Mouse (Mus musculus): Measurements from ENCODE around the gene Herc3.
"Not testable (repeated sequence)": the region's sequence is repeated elsewhere in the genome, so short reads cannot be mapped to it uniquely, and the experiment has no call there.

The Herc3 gene

DNA sequence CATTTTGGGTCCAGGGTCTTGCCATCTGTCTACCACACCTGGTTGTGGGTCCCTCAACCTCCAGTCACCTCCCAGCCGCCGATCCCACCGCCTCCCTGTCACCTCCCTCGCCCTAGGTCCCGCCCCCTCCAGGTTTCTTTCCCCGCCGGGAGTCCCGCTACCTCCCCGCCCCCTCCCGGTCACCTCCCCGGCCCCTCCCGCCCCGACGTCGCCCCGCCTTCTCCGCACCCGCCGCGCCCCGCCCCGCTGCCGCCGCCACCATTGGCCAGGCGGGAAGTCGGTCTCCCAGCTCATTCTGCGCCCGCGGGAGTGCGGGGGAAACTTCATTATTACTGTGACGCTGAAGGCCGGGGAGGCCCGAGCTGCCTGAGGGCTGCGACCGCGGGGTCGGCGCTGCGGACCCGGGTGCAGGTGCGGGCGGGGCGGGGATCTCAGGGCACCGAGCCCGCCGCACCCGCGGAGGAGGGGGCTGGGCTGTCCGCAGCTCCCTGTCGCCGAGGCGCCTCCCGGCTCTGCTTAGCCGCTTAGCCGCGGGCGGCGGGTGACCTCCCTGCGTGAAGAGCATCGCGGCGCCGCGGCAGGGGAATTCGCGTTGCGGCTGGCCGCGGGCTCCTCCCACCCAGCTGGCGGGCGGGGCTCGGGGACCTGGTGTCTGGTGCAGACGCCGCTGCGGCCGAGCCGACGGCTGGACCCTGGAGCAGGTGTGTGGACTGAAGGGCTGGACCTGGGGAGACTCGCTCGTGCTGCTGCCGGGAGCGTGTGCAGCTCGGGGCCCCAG, at the start of gene Herc3:
Gene Herc3, plus strand, starts transcription at position 234 of the 778 bp plus-strand sequence.
- DNase-seq: peak; percentile 70

DNA sequence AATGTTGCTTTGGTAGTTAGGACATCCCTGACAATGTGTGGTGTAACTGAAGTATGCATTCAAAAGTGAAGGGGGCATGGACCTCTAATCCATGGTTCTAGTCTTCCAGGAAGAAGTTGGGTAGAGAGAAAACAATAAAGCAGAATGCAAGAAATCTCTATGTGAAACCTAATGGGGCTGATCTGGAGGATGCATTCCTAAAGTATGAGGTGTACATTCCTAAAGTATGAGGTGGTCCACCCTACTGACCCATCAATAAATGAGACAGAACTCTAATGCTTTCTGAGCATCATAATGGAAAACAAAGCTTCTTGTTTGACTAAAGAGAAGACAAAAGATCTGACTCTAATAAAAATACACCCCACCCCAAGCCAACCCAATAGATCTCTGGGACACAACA, 29.9 kb upstream of the Herc3 start:
- no peak for DNase-seq

DNA sequence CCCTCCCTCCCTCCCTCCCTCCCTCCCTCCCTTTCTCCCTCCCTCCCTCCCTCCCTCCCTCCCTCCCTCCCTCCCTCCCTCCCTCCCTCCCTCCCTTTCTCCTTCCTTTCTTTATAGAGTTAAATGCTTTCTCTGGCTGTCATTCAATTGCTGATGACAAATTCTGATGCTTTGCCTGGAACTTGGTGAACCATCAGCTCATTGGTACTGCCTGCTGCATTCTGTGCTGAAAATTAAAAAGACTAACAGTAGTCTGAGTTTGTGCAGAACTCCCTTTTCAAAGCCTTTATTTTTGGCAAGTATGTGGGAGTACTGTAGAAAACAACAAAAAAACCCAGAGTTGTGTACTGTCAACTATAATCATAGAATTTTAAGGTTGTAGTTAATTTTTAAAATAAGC, 16.9 kb upstream of the Herc3 start:
- no peak for DNase-seq

DNA sequence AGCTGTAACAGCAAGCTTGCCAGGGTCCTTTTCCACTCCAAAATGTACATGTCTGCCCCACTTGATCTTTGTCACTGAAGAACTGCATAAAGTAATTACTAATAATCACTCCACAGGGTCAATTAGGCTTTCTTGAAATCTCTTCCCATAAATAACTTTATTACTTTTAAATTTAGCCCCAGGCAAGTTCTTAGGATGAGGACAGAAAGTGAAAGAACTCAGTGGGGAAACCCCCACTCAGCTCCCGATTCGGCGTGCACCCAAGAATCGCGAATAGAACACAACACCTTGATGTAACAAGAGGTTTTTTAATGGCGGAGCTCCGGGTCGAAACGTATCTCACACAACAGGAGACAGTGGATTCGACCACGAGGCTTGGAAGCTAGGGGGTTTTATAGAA, 14.2 kb upstream of the Herc3 start:
- not testable (repeated sequence) for DNase-seq

DNA sequence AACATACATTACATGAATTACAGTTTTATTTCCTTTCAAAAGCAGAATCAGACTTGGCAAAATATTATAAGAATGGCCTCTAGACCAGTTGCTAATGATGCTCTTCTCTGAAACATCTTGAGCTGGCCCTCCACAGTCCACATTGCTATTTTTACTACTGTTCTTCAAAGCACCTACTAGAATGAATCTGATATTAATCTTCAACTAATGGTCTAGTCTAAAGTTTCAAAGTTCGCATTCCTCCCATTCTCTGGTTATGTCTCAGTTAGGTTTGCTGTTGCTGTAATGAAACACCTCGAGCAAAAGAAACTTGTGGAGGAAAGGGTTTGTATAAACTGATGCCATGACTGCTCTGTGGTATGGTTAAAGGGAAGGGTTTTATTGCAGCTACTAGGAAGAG, 5.6 kb upstream of the Herc3 start:
- DNase-seq: no peak

DNA sequence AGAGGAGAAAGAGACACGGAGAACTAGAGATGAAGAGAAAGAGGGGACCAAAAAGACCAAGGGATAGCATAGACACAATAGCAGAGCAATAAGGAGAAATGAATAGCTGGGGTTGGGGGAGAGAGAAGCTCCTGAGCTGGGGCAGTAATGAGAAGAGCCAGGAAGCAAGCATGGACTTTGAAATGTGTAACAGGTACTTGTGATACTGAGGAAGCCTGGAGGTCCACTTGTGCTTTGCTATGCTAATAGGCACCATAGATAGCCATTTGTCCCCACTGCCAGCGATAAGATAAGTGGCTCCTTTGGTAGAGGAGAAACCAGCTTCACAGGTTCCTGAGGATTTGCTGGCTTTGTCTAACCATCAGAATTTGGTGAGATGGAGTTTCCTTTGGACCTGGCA, 5.2 kb upstream of the Herc3 start:
- DNase-seq: no peak

DNA sequence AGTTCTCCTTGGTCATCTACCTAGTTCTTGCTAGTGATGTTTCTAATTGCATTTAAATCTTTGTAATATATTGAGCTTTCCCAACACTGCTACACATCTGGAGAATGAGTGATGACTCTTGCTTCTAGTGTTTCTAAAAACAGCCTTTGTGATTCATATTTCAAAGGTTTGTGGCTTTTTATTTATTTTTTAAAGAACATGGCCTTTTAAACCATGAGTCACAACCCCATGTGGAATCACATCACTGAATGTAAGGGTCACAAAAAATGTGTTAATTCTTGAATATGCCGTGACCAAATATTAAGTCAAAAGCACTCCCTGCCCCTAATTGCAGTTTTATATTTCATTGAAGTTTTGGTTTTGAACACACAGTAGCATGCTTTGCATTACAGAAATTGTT, 2.7 kb upstream of the Herc3 start:
- DNase-seq: no peak

DNA sequence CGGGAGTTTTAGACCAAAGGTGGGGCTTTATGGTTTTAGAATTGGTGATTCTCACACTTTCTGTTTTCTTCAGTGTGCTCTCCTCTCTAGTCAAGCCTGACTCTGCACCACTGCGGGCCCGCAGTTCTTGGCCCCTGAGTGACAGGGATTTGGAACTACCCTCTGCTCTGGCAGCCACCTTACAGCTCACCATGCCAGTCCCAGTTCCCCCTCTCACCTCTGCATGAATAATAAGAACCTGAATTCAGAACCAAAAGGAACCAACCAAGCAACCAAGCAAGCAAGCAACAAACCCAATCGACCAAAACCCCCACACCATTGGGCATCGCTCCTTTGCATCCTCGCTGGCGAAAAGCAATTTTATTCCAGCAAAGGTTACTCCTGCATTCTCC, 429 bp upstream of the Herc3 start:
- no peak for DNase-seq

DNA sequence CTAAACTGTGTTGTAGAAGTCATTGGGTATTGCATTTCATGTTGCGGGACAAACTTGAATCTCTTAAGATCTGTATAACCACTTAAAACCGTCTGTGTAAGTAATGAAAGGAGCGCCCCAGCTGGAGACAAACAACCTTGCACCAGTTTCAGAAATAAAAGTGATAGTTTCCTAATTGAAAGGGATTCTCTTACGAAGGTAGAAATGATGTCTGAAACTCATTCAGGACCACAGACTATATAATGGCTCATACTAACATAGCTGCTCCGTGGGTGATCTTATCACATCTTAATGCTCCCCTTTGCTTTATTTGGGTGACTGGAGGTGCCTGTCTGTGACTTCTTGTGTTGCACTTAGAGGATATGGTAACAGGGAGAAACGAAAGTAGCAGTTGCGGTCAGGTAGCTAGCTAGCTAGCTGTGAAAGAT, 1.3 kb downstream of the Herc3 start:
- peak; percentile 17 for DNase-seq

DNA sequence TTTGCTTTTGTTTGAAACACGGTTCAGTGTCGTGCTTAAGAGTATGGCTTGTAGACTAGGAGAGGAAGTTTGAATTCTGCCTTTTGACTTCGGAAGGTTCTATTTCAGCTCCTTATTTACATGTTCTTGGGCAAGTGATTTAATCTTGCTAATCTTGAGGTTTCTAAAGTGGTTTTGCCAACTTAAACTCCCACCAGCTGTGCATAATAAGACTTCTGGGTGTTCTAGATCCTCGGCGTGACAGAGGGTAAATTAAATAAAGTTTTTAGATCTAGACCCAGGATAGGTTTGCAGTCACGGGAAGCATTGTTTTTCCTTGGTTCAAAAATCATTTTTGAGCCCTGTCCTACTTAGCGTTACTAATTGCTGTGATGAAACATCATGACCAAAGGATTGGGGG, 3.2 kb downstream of the Herc3 start:
- DNase-seq: no peak

DNA sequence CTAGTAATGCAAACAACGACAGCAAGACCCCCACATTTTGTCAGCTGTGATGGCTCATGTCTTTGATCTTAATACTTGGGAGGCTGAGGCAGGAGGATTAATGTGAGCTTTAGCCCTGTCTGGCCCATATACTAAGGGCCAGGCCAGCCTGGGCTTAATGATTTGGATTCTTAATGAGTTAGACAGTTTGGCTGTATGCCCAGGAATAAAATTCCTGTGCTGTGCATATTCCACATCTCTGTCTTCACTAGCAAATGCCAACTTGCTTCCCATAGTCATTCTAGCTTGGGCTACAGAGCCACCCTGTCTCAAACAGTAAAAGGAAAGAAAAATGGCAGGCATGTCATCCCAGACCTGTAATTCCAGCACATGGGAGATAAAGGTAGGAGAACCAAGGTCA, 4.3 kb downstream of the Herc3 start:
- no peak for DNase-seq

DNA sequence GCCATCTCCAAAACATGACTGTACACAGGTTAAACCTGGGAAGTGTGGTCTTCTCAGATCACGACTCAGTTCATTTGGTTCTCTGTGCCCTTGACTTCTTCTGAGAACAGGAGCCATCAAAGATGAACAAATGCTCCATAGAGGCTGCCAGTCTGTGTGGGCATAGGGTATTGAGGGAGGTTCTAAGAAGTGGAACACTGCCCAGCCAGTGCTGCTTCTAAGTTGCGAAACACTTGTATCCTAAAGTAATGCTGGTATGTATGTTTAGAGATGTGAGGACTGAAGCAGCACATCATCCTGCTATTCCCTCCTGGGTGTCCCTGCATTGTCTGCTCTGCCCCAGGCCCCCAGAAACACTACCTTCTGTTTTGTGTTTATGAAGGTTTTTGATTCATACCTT, 5.2 kb downstream of the Herc3 start:
- no peak for DNase-seq

DNA sequence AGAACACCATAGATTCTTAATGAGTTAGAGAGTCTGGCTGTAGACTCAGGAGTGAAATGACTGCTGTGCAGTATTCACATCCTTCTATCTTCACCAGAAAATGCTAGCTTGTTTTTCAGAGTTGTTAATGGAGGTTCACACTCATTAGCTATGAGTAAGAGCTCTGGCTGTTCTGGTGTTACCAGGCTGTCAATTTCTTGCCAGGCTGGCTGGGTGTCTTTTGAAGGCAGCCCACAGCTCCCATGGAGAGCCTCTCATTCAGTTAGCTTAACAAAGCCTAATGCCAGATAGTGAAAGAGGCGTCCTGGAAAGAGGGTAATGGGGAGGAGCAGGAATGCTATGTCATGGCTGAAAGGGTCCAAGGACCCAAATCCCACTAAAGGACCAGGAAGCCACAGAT, 6.7 kb downstream of the Herc3 start:
- no peak for DNase-seq

DNA sequence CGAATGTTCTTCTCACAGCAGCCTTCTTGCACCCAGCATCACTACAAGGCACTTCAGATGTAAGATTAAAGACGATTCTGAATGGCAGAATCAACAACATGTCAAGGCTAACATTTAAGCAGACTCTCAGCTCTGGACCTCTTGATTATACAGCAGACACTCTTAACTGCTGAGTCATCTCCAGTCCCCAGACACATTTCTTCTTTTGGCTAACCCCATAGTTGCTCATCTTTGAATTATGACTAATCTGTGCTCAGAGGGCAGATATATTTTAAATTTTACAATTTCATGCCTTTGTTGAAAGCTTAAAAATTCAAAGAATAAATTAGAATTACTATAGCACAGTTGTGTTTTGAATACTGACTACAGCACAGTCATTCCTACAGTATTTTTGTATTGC, 9.9 kb downstream of the Herc3 start:
- DNase-seq: no peak

DNA sequence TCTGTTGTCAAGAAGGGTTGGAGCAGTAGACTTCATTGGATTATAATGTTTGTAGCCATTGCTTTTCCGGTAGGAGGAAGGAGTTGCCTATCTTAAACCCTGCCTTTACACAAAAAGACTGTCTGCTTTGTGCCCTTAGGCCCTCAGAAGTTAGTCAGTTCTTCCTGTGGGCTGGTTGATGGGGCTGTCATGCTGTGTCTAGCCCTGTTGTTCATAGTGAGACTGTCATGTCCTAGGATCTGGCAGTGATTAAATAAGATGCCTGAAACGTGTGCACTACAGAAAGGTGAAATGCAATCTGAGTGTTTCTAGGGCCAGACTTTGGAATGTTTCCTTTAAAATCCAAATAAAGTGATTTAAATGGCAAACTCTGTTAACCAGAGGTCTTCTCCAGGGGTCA, 10.9 kb downstream of the Herc3 start:
- DNase-seq: no peak

DNA sequence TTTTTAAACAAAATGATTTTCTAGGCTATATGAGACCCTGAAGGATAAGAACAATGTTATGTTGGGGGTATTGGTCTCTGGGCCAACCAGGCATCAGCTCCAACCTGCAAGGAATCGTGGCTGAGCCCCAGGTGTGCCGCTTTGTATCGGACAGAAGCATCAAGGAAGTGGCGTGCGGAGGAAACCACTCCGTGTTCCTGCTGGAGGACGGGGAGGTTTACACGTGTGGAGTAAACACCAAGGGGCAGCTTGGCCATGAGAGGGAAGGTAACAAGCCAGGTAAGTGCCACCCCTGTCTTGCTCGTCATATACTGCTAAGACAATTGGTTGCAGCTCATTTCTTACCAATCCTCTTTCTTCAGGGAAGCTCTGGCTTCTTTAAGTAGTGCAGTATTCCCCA, 12.3 kb downstream of the Herc3 start:
- peak; percentile 30 for DNase-seq

DNA sequence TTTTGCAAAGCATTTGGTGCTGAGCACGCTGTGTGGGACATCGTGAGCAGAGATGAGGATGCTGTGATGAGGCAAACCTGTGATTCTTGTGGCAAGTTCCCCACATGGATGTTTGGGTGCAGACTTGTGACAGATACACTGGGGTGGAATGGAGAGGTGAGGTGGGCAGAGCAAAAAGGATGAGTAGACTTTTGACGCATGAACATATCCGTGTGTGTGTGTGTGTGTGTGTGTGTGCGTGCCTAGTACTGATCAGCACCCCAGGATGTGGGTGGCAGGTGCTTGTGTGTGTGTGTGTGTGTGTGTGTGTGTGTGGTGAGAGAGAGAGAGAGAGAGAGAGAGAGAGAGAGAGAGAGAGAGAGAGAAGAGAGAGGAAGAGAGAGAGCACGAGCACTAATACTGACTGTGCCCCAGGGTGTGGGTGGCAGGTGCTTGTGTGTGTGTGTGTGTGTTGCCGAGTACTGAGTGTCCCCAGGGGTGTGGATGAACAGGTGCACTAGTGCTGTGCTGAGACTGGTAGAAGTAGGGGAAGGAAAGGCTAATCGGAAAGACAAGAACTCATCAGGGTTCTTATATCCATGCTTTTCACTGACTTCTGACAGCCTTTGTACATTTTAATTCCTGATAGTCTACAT, 13.0 kb downstream of the Herc3 start:
- peak; percentile 48 for DNase-seq

DNA sequence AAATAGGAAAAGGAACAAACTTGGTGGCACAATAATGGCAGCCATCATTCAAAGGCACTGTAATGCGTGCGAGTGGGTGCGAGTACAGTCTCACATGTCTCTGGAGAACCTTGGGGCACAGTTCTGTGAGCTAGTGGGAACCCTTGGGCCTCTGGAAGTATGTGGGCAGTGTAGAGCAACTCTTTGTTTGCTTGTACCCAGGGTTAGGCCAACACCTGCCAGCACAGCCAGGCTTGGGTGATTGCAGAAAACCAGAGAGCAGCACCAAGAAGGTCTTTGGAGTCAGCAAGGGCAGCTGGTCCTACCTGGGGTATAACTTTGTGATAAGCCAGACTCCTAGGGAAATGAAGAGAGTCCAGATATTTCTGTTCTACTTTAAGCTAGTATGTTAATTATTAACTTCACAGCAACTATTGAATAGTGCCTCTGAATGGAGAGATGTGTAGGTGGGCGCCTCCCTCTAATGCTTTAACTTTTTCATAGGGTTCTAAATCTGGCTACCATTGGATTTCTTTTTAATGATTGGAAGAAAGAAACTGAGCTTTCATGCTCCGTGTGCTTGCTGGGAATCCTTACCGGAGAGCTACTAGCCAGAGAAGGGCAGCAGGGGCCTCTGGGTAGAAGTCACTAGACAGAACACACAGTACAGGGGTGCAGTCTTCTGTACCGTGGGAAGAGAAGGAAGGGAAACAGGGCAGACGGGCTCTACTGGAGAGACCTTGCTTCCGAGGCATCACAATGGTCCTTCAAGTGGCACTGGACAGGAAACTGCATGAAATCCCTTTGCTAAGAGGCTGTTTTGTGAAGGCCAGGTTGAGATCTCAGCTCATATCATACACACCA, 15.8 kb downstream of the Herc3 start:
- no peak for DNase-seq

DNA sequence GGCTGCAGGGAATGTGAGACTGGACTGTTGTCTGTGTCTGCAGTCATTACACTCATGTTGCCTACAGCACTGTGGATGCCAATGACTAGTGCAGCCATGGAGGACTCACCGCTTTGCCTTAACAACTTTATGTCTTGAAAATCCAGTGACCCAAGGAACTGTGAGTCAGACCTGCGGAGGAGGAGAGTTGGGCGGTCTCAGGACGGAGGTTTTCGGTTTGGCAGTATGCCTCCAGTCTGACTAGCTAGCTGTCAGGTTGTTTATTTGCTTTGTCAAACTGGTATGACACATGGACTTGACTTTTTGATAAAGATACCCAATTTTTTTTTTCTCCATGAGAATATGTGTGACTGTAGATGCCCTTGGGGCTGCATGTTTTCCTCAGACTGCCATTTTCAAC, 16.6 kb downstream of the Herc3 start:
- no peak for DNase-seq

DNA sequence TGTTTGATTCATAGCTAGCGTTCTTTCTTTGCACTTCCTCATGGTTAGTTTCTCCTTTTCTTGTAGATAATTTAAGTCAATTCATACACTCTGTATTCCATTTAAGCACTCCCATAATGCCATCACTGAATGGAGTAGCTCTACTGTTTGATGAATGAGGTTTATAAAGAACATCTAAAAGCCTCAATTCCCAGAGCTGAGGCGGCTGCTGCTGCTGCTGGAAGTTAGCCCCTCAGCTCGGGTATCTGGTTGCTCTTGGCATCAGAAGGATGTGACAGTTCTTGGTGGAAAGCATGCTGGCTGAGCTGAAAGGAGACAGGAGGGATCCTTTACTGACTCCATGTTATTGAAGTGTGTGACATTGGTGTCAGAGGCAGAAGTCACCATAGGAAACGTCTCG, 18.1 kb downstream of the Herc3 start:
- no peak for DNase-seq

DNA sequence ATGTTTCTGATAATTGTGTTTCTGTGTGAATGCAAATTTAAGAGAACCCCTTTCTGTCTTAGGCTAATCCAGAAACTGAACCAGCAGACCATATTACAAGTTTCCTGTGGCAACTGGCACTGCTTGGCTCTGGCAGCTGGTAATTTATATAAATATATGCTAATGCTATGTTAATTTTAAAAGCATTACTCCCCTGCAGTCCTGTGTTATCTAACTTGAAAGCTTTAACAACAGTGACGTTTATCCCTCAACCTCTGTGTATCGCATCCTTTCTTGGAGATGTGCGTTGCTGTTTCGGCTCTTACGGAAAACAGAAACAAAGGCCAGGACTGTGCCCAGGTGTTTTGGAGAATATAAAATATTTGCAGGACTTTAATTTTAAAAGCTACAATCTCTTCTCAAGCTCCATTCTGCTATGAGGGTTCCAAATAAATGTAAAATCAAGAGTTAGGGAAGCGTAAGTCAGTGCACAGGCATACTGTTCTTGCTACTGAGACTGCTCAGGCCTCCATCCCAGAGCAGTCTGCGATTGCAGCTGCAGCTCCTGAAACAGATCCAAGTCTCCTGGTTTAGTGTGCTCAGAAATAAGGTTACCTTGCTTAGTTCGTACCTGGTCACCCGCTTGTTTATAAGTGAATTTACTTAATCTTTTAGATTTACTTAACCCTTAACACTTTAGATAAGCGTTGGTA, 24.6 kb downstream of the Herc3 start:
- DNase-seq: no peak

DNA sequence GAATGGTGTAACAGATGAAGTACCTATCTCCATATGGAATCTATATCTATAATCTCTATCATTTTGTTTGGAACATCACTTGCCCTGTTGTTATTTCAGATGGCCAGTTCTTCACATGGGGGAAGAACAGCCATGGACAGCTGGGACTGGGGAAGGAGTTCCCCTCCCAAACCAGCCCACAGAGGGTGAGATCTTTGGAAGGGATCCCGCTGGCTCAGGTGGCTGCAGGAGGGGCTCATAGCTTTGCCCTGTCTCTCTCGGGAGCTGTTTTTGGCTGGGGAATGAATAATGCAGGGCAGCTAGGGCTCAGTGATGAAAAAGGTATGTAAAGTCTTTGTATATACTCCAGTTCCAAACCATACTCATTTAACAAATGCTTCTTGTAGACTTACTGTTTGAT, 25.2 kb downstream of the Herc3 start:
- no peak for DNase-seq

DNA sequence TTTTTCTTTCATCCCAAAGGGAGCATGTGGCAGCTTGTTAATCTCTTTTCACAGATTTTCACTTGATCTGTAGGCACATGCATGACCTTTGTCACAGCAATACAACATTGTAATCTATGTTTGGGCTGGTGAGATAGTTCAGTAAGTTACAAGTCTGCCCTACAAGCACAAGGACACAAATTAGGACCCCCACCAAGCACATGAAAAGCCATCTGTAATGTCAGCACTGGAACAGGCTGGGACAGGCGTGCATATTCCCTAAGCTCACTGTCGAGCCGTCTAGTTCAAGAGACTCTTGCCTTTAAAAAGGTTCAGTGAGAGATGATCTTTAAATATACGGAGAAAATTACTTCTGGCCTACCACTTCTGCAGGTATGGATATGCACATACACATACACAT, 28.3 kb downstream of the Herc3 start:
- no peak for DNase-seq
